Mouse (Mus musculus) lung, embryonic 16.5 days (tissue): ENCODE measurements at regions not wholly inside any gene's neighbourhood (a gene's known extent, or its start where the extent isn't known, plus 50 kb on each side); places are given as distances from the start of the nearest gene placed in this dataset.
"Not testable (repeated sequence)": the region's sequence is repeated elsewhere in the genome, so short reads cannot be mapped to it uniquely, and the experiment has no call there.

Experiments used
- ATAC-seq: fragments of 200-750 bp; cut with Nextera tagmentation; 2 replicates; pipeline ENCODE4 v1.8.0; 2017; ENCODE audit warnings: low read depth, mild to moderate bottlenecking, moderate library complexity
- H3K27ac ChIP-seq: fragments of 300-500 bp; sonication (generic); 2 replicates; pipeline ENCODE4 v1.5.1; 2014; ENCODE audit warnings: mild to moderate bottlenecking, control low read depth, low read length
- H3K27me3 ChIP-seq: fragments of 300-500 bp; sonication (generic); 2 replicates; pipeline ENCODE4 v1.6.1; 2014; ENCODE audit warnings: low read depth, low read length, mixed read lengths; ENCODE audit not compliant: control insufficient read depth, insufficient read depth
- H3K36me3 ChIP-seq: fragments of 300-500 bp; sonication (generic); 2 replicates; pipeline ENCODE4 v1.6.1; 2014; ENCODE audit warnings: low read length; ENCODE audit not compliant: control insufficient read depth, insufficient read depth
- H3K4me1 ChIP-seq: fragments of 300-500 bp; sonication (generic); replicated peaks from 2 replicates; pipeline ENCODE4 v1.6.1; 2014; ENCODE audit warnings: low read length, mixed read lengths; ENCODE audit not compliant: control insufficient read depth, insufficient read depth
- H3K4me2 ChIP-seq: fragments of 300-500 bp; sonication (generic); 2 replicates; pipeline ENCODE4 v1.6.1; 2014; ENCODE audit warnings: low read depth, low read length, control low read depth
- H3K4me3 ChIP-seq: fragments of 300-500 bp; sonication (generic); 2 replicates; pipeline ENCODE4 v1.5.1; 2014; ENCODE audit warnings: mild to moderate bottlenecking, low read length, control low read depth
- H3K9ac ChIP-seq: fragments of 300-500 bp; sonication (generic); 2 replicates; pipeline ENCODE4 v1.6.1; 2014; ENCODE audit warnings: low read length, control low read depth
- H3K9me3 ChIP-seq: fragments of 300-500 bp; sonication (generic); 2 replicates; pipeline ENCODE4 v1.6.1; 2016; ENCODE audit warnings: low read length; ENCODE audit not compliant: control insufficient read depth
- WGBS: fragments of 180-500 bp; shearing (Covaris S2); extraction: QIAGEN DNeasy Blood & Tissue Kit; methylation state at CpG from one replicate; pipeline ENCODE4 v1.1.7; 2014; 5-methylcytosine and 5-hydroxymethylcytosine counted together

DNA sequence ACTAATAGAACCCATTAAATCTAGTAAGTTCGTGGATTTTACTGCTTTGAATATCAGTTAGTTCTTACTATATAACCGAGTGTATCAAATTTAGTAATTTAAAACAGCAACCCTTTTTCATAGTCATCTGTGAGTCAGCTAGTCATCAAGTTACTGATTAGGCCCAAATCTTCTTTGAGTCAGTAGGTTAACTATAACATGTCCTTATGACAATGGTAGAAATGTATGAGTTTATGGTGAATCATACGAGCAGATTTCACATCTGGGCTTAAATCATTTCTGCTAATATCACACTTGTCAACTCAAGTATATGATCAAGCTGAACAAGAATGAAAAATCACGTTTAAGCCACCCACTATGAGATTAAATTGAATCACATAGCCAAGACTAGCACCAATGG lies 226.7 kb upstream of the Arx start:
- Histone ChIP-seq H3K9me3 (no peaks in the 10 kb centered on the region), H3K9ac (no peak overlapping the region), H3K4me3 (no peak overlapping the region), H3K27me3 (no peaks in the 10 kb centered on the region), H3K4me2 (no peak overlapping the region), H3K27ac (no peak overlapping the region), H3K36me3 (no peaks in the 10 kb centered on the region), H3K4me1 (no peaks in the 10 kb centered on the region)
- ATAC-seq, result no peak
- 72% methylated on average over 4 of the region's 4 CpGs for WGBS

DNA sequence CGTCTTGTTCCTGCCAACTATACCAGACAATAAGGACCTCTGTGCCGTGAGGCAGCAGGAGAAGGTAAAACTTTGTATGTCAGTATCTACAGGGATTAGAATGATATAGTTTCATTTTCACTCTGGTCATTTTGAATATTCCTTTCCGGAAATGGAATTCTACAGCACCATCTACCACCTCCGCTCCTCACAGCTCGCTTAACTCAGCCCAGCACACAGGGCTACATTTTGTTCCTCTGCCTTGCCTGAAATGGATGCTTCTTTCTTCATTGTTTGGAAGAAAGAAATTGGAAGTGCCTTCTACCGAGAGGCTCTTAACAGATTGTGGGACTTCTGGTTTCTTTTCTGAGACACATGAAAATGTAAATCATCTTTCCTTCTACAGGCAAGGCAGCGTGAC lies 217.4 kb upstream of the Arx start:
- Histone ChIP-seq H3K9me3 (no peaks in the 10 kb centered on the region), H3K4me3 (no peak overlapping the region), H3K27ac (no peak overlapping the region), H3K9ac (no peak overlapping the region), H3K4me1 (no peaks in the 10 kb centered on the region), H3K4me2 (no peak overlapping the region), H3K27me3 (no peaks in the 10 kb centered on the region), H3K36me3 (no peaks in the 10 kb centered on the region)
- ATAC-seq, result no peak
- WGBS, result 54% methylated on average over 7 of the region's 7 CpGs

GRCm38 (mm10) chrX:93069569-93070289 lies 216.5 kb upstream of the Arx start:
- no peaks in the 10 kb centered on the region for H3K27me3 ChIP-seq
- WGBS, result 18% methylated on average over 13 of the region's 13 CpGs
- no peaks in the 10 kb centered on the region for H3K9me3 ChIP-seq
- H3K4me3 ChIP-seq, result peak overlapping the region; percentile 28
- H3K4me2 ChIP-seq, result peak overlapping the region; percentile 49
- no peak overlapping the region for H3K27ac ChIP-seq
- ATAC-seq, result peak; percentile 56
- H3K36me3 ChIP-seq, result no peaks in the 10 kb centered on the region
- H3K9ac ChIP-seq, result peak overlapping the region; percentile 7; the same call in 1 of the 2 replicates
- H3K4me1 ChIP-seq, result no peaks in the 10 kb centered on the region

GRCm38 (mm10) chrX:93070290-93070611 lies 216.0 kb upstream of the Arx start:
- Histone ChIP-seq H3K27me3 (no peaks in the 10 kb centered on the region), H3K4me1 (no peaks in the 10 kb centered on the region), H3K9me3 (no peaks in the 10 kb centered on the region), H3K9ac (no peak overlapping the region), H3K36me3 (no peaks in the 10 kb centered on the region), H3K4me3 (no peak overlapping the region), H3K4me2 (no peak overlapping the region; the same call in 1 of the 2 replicates), H3K27ac (no peak overlapping the region)
- no peak for ATAC-seq
- WGBS, result 53% methylated on average over 5 of the region's 5 CpGs

DNA sequence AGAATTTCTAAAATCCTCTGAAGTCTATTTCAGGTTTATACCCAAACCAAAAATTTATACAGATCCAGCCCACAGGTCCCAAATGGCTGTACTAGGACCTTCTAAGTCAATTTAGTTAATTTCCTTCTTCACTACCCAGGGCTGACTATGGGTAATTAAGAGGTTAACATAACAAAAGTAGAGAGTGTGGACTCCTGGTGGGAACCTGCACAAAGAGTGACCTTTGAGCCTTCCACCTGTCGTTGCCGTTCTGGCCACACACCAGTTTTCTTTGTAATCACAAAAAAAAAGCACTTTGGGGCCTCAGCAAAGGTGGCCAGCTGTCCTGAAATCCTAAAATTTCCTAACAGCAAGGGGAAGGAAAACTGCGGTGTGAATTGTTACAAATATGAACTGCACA lies 197.3 kb upstream of the Arx start:
- H3K4me3 ChIP-seq, result no peak overlapping the region
- H3K9ac ChIP-seq, result no peak overlapping the region
- no peak overlapping the region for H3K4me2 ChIP-seq
- no peaks in the 10 kb centered on the region for H3K27me3 ChIP-seq
- H3K9me3 ChIP-seq, result no peaks in the 10 kb centered on the region
- H3K4me1 ChIP-seq, result no peaks in the 10 kb centered on the region
- H3K36me3 ChIP-seq, result no peaks in the 10 kb centered on the region
- H3K27ac ChIP-seq, result no peak overlapping the region
- WGBS, result 35% methylated on average over 3 of the region's 3 CpGs
- ATAC-seq, result no peak

DNA sequence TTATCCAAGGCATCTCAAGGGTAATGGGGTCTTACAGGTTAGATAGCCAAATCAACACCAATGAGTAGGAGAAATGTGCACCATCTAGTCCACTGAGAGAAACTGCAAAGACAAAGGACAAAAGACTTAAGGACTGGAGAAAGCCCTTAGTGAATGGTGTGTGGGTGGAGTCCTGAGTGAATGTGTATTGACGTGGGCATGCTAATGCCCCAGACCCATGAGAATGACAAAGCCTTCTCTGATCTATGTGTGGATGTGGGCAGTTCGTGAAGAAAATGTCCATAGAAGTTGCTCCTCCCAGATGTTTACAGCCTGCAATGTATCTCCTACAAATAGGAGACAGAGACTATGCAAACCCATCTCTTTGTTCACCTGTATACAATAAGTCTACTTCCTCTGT lies 188.7 kb upstream of the Arx start:
- Histone ChIP-seq H3K4me2 (no peak overlapping the region), H3K27me3 (no peaks in the 10 kb centered on the region), H3K9me3 (no peaks in the 10 kb centered on the region), H3K27ac (no peak overlapping the region), H3K4me3 (no peak overlapping the region), H3K4me1 (no peaks in the 10 kb centered on the region), H3K9ac (no peak overlapping the region), H3K36me3 (no peaks in the 10 kb centered on the region)
- WGBS, result 62% methylated on average over 2 of the region's 2 CpGs
- no peak for ATAC-seq

GRCm38 (mm10) chrX:93107930-93108567 lies 178.2 kb upstream of the Arx start:
- H3K9me3 ChIP-seq, result no peaks in the 10 kb centered on the region
- no peak for ATAC-seq
- no peaks in the 10 kb centered on the region for H3K36me3 ChIP-seq
- H3K4me2 ChIP-seq, result no peak overlapping the region
- no peak overlapping the region for H3K27ac ChIP-seq
- no peaks in the 10 kb centered on the region for H3K27me3 ChIP-seq
- H3K9ac ChIP-seq, result no peak overlapping the region
- WGBS, result 76% methylated on average over 4 of the region's 4 CpGs
- no peak overlapping the region for H3K4me3 ChIP-seq
- no peaks in the 10 kb centered on the region for H3K4me1 ChIP-seq

DNA sequence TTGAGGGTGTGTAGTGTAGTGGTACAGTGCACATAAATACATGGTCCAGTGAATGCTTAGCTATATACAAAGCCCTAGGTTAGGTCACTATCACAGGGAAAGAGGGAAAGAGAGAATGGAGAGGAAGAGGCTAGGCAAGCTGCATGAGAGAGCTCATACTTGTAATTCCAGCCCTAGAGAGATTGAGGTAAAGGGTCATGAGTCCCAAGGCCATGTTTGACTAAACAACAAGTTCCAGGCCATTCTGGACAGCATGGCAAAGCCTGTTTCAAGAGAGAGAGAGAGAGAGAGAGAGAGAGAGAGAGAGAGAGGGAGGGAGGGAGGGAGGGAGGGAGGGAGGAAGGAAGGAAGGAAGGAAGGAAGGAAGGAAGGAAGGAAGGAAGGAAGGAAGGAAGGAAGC lies 131.9 kb upstream of the Arx start:
- ATAC-seq, H3K27ac ChIP-seq, H3K4me3 ChIP-seq, H3K9ac ChIP-seq, H3K36me3 ChIP-seq, H3K4me2 ChIP-seq, H3K27me3 ChIP-seq, H3K9me3 ChIP-seq, H3K4me1 ChIP-seq: not testable (repeated sequence)

- Histone ChIP-seq H3K4me3 (no peak overlapping the region), H3K9me3 (no peaks in the 10 kb centered on the region)
- ATAC-seq, result peak; percentile 67; the same call in 1 of the 2 replicates
These were observed 127.1 kb upstream of the Arx start for GRCm38 (mm10) chrX:93159105-93159504.

More at GRCm38 (mm10) chrX:93159105-93159504, 127.1 kb upstream of the Arx start:
- Histone ChIP-seq H3K27ac (no peak overlapping the region), H3K9ac (no peak overlapping the region), H3K36me3 (no peaks in the 10 kb centered on the region), H3K4me1 (no peaks in the 10 kb centered on the region), H3K4me2 (no peak overlapping the region), H3K27me3 (no peaks in the 10 kb centered on the region)
